Mouse (Mus musculus) urinary bladder, postnatal 14 days (tissue): ENCODE data around the gene Tcf3.

Source experiments
- DNase-seq: peaks from one replicate; pipeline ENCODE4 v3.0.0; 2021; ENCODE audit warnings: low spot score

Tcf3 gene

DNA sequence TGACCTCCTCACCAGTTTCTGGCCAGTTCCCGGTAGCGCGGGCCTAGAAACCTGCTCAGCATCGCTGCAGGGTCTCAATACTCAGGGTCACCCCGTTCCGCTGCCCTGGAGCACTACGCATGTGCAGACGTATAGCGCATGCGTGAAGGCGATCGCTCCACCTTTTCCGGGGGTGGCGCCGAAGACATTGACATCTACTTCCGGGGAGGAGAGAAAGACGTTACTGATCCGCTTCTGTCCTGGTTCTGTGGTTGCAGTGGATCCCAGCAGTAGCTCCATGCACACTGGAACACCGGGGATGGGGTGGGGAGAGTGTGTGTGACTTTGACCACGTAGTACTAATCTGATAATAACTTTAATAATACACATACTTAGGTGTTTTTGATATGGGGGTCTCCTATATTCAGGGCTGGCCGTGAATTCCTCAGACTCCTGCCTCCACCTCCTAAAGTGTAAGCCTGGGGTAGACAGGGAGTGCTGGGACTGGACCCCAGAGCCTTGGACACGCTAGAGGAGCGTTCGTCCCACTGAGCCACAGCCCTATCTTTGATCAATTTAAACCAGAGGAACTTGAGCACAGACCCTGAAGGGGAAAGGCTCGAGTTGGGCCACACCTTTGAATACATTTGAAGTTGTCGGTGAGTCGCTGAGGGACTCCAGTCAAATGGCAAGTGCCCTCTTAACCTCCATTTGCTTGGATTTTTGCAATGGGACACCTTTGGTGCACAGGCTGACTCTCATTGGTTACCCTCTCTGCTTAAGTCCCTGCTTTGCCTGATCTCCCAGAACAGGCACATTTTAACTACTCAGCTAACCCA, 26.6 kb downstream of the Tcf3 start, which contains the start of gene Uqcr11:
Uqcr11 (minus strand) TSS at position 147 of the 818 bp plus-strand sequence.
- DNase-seq: peak; percentile 91

- DNase-seq: no peak
These were observed 27.8 kb downstream of the Tcf3 start for GRCm38 (mm10) chr10:80405481-80406173.

GRCm38 (mm10) chr10:80403044-80403692, 30.3 kb downstream of the Tcf3 start:
- DNase-seq: peak; percentile 56

- DNase-seq: no peak
These were observed 32.7 kb downstream of the Tcf3 start for GRCm38 (mm10) chr10:80400704-80401161.

GRCm38 (mm10) chr10:80399973-80400703, 33.3 kb downstream of the Tcf3 start:
- no peak for DNase-seq

DNA sequence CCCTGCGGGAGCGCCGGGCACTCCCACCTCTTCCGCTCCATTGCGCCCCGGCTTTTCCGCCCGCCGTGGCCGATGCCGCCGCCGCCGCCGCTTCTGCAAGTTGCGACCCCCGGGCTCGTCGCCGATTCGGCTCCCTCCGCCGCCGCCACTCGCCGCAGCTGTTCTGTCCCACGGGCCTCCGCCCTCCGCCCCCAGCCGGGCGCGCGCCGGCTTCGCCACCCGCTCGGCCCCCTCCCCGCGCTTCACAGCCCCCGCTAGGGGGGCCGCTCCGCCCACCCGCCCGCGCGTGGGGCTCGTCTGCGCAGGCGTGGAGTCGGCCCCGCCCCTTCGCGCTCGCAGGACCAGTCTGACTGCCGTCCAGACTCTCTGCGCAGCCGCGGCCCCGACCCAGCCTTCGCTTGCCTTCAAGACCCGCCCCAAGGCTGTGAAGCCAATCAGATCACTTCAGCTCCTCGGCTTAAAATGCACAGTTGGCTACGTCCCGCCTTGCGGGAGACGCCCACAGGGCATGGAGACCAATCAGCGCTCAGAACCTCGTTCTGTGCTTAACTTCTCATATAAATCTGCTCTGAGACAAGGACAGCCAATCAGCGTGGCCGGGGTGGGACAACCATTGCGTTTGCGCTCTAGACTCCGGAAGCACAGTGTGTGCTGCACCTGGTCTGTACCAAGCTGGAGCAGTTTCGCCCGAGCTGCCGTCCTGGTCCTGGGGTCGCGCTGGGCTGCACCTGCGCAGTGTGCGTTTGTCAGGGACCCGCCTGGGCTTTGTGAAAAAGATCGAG, 34.1 kb downstream of the Tcf3 start, which contains the start of gene Mbd3:
Mbd3 (minus strand) TSS at position 360 of the 782 bp plus-strand sequence.
- DNase-seq: peak; percentile 100

DNA sequence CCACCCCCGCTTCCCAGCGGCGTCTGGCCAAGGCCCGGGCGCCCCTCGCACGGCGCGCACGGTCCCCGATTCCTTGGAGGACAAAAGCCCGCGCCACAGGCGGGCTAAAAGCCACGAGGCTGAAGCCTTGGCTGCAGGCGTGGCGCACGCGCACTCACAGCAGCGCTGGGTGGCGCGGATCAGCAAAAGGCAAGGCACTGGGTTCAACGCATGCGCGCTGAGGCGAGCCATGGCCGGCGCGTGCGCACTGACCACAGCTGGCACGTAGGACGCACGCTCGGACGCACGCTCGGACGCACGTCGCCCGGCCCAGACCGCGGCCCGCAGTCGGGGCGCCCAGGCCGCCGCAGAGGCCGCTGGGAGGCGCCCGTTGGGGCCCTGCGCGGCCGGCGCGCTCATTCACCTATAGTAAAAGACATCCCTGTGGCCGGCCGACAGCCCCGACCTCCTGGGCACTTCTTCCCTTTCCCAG, 34.7 kb downstream of the Tcf3 start:
- peak; percentile 98 for DNase-seq

- no peak for DNase-seq
These were observed 35.3 kb downstream of the Tcf3 start for GRCm38 (mm10) chr10:80398174-80398535.

GRCm38 (mm10) chr10:80397524-80398173, 35.8 kb downstream of the Tcf3 start:
- DNase-seq: no peak

GRCm38 (mm10) chr10:80396822-80397523, 36.5 kb downstream of the Tcf3 start:
- no peak for DNase-seq

GRCm38 (mm10) chr10:80395025-80395627, 38.3 kb downstream of the Tcf3 start:
- DNase-seq: no peak

DNA sequence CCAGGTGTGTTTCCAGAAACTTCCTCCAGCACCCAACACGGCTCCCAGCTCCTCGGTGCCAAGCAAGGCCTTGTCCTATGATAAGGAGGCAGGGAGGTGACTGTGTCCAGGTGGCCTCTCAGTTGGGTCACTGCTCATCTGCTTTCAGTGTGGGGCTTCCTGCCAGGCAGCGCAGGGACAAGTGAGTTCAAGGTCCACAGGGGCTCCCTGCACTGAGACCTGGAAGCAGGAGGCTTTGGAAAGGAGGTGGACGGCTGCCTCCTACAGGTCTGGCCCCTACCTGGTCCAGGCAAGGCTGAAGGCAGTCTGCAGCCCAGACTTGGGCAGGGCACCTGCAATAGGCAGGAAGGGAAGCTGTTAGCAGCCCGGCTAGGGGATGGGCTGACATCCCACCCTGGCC, 40.8 kb downstream of the Tcf3 start:
- DNase-seq: no peak

DNA sequence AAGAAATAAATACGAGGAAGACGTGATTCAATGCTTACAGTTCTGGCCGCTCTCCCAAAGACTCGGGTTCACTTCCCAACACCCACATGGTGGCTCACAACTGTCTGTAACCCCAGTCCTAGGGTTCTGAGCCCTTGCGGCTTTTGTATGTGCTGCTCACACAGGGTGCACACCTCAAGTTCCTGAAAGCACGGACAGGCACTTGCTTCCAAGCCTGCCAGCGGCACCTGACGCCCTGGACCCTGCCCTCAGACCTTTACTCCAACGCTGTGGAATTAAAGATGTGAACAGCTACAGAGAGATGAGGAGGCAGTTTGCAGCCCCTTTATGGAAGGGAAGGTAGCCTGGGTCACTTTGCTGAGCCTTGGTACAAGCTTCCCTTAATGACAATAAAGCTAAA, 42.8 kb downstream of the Tcf3 start:
- DNase-seq: no peak

- no peak for DNase-seq
These were observed 44.2 kb downstream of the Tcf3 start for GRCm38 (mm10) chr10:80389185-80389708.

DNA sequence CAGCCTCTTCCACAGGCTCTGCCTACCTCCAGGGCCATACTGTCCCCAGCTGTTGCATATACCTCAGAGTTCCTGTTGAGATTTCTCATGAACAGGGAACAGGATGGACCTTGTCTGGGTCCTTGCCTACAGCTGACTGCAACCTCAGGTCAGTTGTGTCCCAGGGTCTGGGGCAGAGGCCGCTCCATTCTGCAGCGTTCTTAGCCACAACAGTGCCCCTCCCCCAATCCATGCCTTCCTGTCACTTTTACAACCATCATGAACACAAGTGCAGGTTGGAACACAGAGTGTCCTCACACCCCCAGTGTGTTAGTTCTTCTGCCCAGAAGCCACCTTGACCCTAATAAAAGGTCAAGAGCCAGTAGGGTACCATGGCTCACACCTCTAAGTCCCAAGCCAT, 44.7 kb downstream of the Tcf3 start:
- DNase-seq: no peak

DNA sequence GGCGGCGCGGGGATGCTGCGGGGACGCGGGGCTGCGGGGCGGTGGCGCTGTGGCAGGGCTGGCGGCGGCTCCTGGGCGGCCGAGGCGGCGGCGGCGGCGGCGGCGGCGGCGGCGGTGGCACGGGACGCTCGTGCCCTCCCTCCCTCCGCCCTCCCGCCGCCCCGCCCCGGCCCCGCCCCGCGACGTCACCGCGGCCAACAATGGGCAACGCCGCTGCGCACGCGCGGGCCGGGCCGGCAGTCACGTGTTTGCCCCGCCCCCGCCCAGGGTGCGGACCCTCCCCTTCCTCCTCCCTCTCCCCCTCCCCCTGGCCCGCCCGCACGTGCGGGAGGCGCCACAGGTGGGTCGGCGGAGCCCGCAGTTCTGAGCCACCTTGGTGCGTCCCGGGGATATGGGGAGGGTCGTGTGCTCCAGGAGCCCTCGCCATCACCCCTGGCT, 45.9 kb downstream of the Tcf3 start, which contains the start of gene Mex3d:
Mex3d (minus strand) TSS at position 138 of the 438 bp plus-strand sequence.
- DNase-seq: peak; percentile 89

- DNase-seq: no peak
These were observed 46.5 kb downstream of the Tcf3 start for GRCm38 (mm10) chr10:80386735-80387471.
